Mouse (Mus musculus): ENCODE measurements around the gene Crybg1.

DNA sequence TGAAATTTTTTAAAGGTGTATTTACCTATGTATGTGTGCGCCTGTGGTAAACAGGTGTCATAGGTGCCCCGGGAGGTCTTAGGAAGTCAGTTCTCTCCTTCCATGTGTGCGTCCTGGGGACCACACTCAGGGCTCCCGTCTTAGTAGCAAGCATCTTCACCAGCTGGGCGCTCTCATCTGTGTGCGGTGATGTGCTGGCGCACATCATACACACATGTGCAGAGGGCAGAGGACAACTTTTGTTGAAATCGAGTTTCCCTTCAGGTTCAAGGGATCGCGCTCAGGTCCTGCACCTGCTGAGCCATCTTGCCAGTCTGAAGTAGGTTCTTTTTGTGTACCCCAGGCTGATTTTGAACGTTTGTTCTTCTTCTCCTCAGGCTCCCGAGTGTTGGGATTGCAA lies 232.5 kb downstream of the Crybg1 start:
- TF ChIP-seq POLR2A (IDR thresholded peaks at IDR 0.05; ENCODE audit: borderline replicate concordance, control insufficient read depth, low read depth, low read length) (no peak), CTCF (IDR thresholded peaks at IDR 0.05; ENCODE audit: control insufficient read depth, insufficient read depth, low read length) (no peak)
